Mouse (Mus musculus) mammary gland, adult 2 months (tissue): ENCODE results near the gene Gabra3. TPM values are rescaled to one million over a fixed set of nuclear protein-coding genes. Genes with fewer than 3 reads are reported as not detected.

Source experiments
- polyA plus RNA-seq: library from polyadenylated mRNA; depleted of rRNA; stranded (reverse); fragments of >200 nt; gene quantifications from 2 replicates; pipeline ENCODE4 v1.2.3, GENCODE M21; 2012; ENCODE audit warnings: low replicate concordance; rRNA removed

Gene Gabra3
- polyA plus RNA-seq, result 1.9 and 7.5 TPM in 2 replicates

GRCm38 (mm10) chrX:72656230-72656898 is at the start of gene Gabra3:
Gabra3 (minus strand) TSS chrX:72656848.

GRCm38 (mm10) chrX:72386758-72387157 is 269.9 kb downstream of the Gabra3 start, which contains the start of gene Magea10:
Magea10 (minus strand) TSS chrX:72386858.

Other genes starting within 250 kb of the Gabra3 start
- gene Gabrq, start 168.3 kb upstream of the Gabra3 start, polyA plus RNA-seq, result 0.06 and 0.19 TPM in 2 replicates